Mouse (Mus musculus): ENCODE measurements at regions not wholly inside any gene's neighbourhood (a gene's known extent, or its start where the extent isn't known, plus 50 kb on each side); places are given as distances from the start of the nearest gene placed in this dataset.

DNA sequence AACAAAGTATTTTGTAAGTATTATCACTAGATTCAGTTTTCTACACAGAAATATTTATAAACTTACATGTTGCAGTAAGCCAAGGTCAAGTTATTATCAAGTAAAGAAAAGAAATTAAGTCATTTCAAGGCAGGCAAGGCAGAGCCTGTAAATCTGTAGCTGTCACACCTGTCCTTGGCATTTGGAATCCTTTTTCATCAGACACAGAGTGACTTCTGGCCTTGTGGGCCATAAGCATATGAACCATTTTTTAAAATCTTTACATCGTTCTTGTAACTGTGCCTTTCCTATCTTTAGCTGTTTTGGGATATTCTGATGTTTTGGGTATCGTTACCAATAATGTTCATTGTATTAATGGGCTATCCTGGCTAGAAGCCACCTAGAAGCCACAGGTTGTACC lies 76.7 kb upstream of the Frmd4a start:
- no peak for DNase-seq (ENCODE audit: low read depth, low spot score)

DNA sequence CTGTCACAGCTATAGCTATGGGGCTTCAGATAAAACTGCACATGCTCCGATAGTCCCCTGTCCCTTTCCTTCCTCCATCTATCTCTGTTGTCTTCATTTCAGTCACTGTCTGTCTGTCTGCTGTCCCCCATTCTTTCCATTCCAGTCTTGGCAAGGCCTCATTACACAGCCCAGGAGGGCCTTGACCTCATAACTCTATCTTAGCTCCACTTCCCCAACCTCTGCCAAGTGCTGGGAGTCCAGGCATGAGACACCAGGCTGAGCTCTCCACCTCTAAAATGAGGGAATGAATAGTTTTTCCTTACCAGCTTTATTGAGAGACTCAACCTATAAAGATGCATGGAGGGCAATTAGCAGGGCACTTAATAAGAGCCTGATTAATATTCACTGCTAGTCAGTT lies 76.0 kb upstream of the Frmd4a start:
- no peak for DNase-seq (ENCODE audit: low read depth, low spot score)

DNA sequence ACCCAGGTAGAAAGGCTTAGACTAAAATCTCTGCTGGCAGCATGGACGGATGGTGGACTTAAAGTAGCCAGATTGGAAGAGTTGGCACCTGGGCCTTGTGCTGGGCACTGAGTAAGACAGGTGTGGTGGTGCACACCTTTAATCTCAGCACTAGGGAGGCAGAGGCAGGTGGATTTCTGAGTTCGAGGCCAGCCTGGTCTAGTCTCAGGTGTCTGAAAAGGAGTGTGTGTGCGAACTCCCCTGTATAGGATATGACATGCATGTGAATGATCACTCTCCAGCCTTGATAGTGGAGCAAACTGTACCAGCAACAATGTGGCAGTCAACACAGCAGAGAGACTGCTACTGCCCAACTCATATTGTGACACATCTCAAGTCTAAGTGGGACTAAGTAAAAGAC lies 70.1 kb upstream of the Frmd4a start:
- DNase-seq (ENCODE audit: low read depth, low spot score): no peak

DNA sequence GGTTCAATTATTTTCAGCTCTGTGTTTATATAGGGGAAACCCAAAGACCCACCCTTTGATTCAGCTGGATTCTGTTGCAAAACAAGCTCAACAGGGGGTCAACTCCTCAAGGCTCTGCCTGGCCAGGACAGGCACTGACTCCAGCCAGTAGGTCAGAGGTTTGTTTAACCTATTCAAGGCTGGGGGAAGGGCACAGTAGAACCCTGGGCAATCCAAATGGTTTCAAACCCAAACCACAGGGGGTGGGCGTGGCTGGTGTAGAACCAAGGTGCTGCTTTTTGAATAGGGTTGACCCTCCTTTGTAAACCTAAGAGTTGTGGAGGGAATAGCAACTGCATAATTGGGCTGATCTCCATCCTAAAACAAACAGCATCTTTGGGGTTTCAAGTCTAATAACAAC lies 69.2 kb upstream of the Frmd4a start:
- no peak for DNase-seq (ENCODE audit: low read depth, low spot score)

DNA sequence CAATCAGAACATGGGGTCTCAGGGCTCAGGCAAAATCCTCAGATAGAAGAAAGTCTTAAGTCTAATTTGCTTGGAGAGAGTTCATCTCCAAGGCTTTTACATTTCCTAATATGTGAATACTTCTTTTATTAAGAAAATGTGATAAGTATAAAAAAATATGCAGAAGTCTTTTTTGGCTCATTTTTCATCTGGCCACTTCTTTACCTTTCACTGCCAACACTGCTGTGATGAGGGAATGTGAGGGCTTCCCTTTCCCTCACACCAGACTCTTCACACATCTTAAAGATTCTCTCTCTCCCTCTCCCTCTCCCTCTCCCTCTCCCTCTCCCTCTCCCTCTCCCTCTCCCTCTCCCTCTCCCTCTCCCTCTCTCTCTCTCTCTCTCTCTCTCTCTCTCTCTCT lies 60.0 kb upstream of the Frmd4a start:
- peak; percentile 12 for DNase-seq (ENCODE audit: low read depth, low spot score)

DNA sequence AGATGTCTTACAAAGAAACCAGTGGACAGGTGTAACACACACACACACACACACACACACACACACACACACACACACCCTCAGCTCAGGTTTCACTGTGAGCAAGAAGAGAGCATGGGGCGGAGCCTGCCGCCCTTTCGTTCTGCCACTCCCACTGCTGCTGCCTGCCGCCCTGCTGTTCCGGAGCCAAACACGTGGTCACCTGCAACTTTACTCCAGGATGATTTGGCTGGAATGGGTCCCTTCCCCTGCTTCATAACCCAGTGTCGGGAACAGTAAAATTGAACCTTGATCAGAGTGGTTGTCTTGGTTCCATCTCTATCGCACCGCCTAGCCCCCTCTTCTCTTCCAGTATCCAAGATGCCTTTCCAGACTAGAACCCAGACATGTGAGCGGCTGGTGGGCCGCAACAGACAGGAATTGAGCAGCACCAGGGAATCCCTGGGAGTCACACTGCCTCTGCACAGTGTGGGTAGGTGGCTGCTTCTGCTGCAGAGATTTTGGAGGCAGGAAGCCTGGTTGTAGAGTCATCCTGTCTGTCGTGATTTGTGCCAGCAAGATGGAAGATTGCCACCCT lies 59.4 kb upstream of the Frmd4a start:
- DNase-seq (ENCODE audit: low read depth, low spot score): peak; percentile 89

DNA sequence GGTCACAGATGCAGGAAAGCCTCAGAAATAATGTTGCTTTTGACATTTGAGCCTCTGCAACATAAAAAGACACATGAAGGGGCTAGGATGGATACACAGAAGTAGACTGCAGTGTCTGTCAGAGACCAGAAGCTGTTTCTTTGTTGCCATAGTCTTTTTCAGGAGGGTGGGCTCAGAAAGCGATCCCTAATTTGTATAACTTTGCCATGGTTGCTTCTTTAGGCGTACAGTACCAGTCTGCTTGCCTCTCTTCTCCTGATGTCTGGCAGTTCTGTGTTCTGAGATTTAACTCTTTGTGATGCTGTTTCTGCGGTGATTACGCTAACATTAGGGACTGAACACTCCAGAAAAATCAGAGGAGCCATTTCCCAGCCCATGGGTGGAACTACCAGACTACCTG lies 58.8 kb upstream of the Frmd4a start:
- peak; percentile 3 for DNase-seq (ENCODE audit: low read depth, low spot score)

DNA sequence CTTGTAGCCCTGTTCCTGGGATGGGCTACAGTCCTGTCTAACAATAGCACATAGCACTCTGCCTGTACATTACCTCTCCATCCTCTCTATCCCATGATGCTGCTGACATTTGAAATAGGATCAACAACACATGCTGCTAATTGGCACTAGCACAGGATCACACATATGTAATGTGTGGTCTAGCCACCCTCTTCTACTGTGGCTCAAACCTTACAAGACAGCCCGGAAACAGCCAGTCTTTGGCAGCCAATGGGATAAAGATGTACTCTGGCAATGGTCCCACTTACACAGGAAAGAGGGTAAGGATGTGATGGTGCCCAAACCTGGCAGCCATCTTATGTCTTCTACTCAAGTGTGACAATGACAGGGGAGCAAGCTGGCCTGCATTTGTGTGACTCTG lies 58.3 kb upstream of the Frmd4a start:
- DNase-seq (ENCODE audit: low read depth, low spot score): peak; percentile 8

DNA sequence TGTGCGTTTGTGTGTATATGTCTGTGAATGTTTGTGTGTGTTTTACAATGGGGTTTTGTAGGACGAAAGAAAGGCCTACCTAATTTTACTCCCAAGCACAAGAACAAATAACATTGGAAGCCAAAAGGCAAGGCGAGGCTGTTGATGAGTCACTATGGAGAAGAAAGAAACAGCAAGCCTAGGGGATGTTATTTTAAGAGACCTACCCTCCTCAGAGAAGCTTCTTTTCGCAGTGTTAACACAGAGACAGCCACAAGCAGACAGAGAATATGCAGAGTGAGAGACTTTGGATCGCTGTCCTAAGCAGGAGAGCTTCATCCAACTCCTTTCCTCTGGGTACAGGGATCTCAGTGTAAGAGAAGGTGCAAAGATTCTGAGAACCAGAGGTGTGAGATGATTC lies 57.3 kb upstream of the Frmd4a start:
- peak; percentile 74 for DNase-seq (ENCODE audit: low read depth, low spot score)

DNA sequence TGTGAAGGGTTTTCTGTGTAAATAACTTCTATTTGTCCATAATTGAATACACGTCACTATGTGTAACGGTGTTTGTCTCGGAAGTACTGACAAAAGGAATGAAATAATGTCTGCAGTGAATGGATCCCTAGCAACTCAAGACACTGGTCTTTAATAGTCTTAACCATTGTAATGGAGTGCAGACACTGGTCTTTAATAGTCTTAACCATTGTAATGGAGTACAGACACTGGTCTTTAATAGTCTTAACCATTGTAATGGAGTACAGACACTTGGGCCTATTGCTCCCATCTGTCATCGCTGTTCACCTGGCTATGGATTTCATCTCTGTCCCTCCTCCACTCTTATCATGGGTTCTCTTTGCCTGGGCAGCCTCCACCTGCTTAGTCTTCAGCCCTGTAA lies 53.2 kb upstream of the Frmd4a start:
- DNase-seq (ENCODE audit: low read depth, low spot score): peak; percentile 19

All from brain, adult 2 months (tissue).